Mouse (Mus musculus): ENCODE results near the gene Tox3. TPM values are rescaled to one million over a fixed set of nuclear protein-coding genes. Genes with fewer than 3 reads are reported as not detected.
A peak's percentile ranks its signal among the peaks of the same experiment; 100 is the strongest.

Tox3 gene
- polyA plus RNA-seq, 1 experiment from 2014 or later, result 11.2 TPM

- no peak for ATAC-seq
- WGBS, result 78% methylated on average over 3 of the region's 3 CpGs
Observed at GRCm38 (mm10) chr8:90354782-90355181, 6.6 kb upstream of the Tox3 start.

GRCm38 (mm10) chr8:90353960-90354540 lies 5.9 kb upstream of the Tox3 start:
- Histone ChIP-seq H3K27ac (ENCODE audit: low read depth, low read length) (no peak overlapping the region), H3K9ac (ENCODE audit: low read depth, low read length) (peak overlapping the region; percentile 19; the same call in 1 of the 2 replicates), H3K4me1 (ENCODE audit: control insufficient read depth, insufficient read depth, low read depth, low read length) (peaks cover 11% of the 10 kb centered on the region; the same call in 1 of the 2 replicates), H3K36me3 (ENCODE audit: control insufficient read depth, insufficient read depth, low read length) (no peaks in the 10 kb centered on the region), H3K4me2 (ENCODE audit: low read length) (peak overlapping the region; percentile 37), H3K9me3 (ENCODE audit: control insufficient read depth, low read length) (no peaks in the 10 kb centered on the region), H3K27me3 (replicated peaks; ENCODE audit: control insufficient read depth, insufficient read depth, low read length) (no peaks in the 10 kb centered on the region), H3K4me3 (ENCODE audit: low read length) (no peak overlapping the region)
- no peak for ATAC-seq
- WGBS, result 14% methylated on average over 16 of the region's 16 CpGs

More at GRCm38 (mm10) chr8:90354782-90355181, 6.6 kb upstream of the Tox3 start:
- Histone ChIP-seq H3K27ac (ENCODE audit: low read depth, low read length) (no peak overlapping the region), H3K9me3 (ENCODE audit: control insufficient read depth, low read length) (no peaks in the 10 kb centered on the region), H3K4me2 (ENCODE audit: low read length) (no peak overlapping the region), H3K36me3 (ENCODE audit: control insufficient read depth, insufficient read depth, low read length) (no peaks in the 10 kb centered on the region), H3K27me3 (replicated peaks; ENCODE audit: control insufficient read depth, insufficient read depth, low read length) (no peaks in the 10 kb centered on the region), H3K9ac (ENCODE audit: low read depth, low read length) (no peak overlapping the region), H3K4me3 (ENCODE audit: low read length) (no peak overlapping the region), H3K4me1 (ENCODE audit: control insufficient read depth, insufficient read depth, low read depth, low read length) (peaks cover 11% of the 10 kb centered on the region; the same call in 1 of the 2 replicates)

GRCm38 (mm10) chr8:90353499-90353898 lies 5.4 kb upstream of the Tox3 start:
- Histone ChIP-seq H3K9me3 (ENCODE audit: control insufficient read depth, low read length) (no peaks in the 10 kb centered on the region), H3K4me1 (ENCODE audit: control insufficient read depth, insufficient read depth, low read depth, low read length) (peaks cover 16% of the 10 kb centered on the region), H3K4me2 (ENCODE audit: low read length) (0 out of 2 replicates have a peak overlapping the region, but pooled peaks have one; percentile 5), H3K27ac (ENCODE audit: low read depth, low read length) (no peak overlapping the region), H3K27me3 (replicated peaks; ENCODE audit: control insufficient read depth, insufficient read depth, low read length) (no peaks in the 10 kb centered on the region), H3K9ac (ENCODE audit: low read depth, low read length) (no peak overlapping the region), H3K36me3 (ENCODE audit: control insufficient read depth, insufficient read depth, low read length) (no peaks in the 10 kb centered on the region), H3K4me3 (ENCODE audit: low read length) (no peak overlapping the region)
- ATAC-seq, result no peak
- WGBS, result 29% methylated on average over 2 of the region's 2 CpGs

- H3K9me3 ChIP-seq (ENCODE audit: control insufficient read depth, low read length), result no peaks in the 10 kb centered on the region
- H3K4me1 ChIP-seq (ENCODE audit: control insufficient read depth, insufficient read depth, low read depth, low read length), result peaks cover 16% of the 10 kb centered on the region
- no peak overlapping the region for H3K27ac ChIP-seq (ENCODE audit: low read depth, low read length)
- no peak for ATAC-seq
- H3K27me3 ChIP-seq (replicated peaks; ENCODE audit: control insufficient read depth, insufficient read depth, low read length), result no peaks in the 10 kb centered on the region
- no peak overlapping the region for H3K4me2 ChIP-seq (ENCODE audit: low read length)
- H3K4me3 ChIP-seq (ENCODE audit: low read length), result no peak overlapping the region
- H3K9ac ChIP-seq (ENCODE audit: low read depth, low read length), result no peak overlapping the region
- 48% methylated on average over 2 of the region's 2 CpGs for WGBS
- no peaks in the 10 kb centered on the region for H3K36me3 ChIP-seq (ENCODE audit: control insufficient read depth, insufficient read depth, low read length)
Observed at GRCm38 (mm10) chr8:90352991-90353390, 4.8 kb upstream of the Tox3 start.

GRCm38 (mm10) chr8:90349709-90350562 lies 1.8 kb upstream of the Tox3 start:
- peaks cover 23% of the 10 kb centered on the region for H3K4me1 ChIP-seq (ENCODE audit: control insufficient read depth, insufficient read depth, low read depth, low read length)
- H3K9ac ChIP-seq (ENCODE audit: low read depth, low read length), result no peak overlapping the region
- H3K27ac ChIP-seq (ENCODE audit: low read depth, low read length), result no peak overlapping the region
- H3K9me3 ChIP-seq (ENCODE audit: control insufficient read depth, low read length), result no peaks in the 10 kb centered on the region
- 23% methylated on average over 13 of the region's 13 CpGs for WGBS
- no peaks in the 10 kb centered on the region for H3K27me3 ChIP-seq (replicated peaks; ENCODE audit: control insufficient read depth, insufficient read depth, low read length)
- H3K4me2 ChIP-seq (ENCODE audit: low read length), result no peak overlapping the region
- no peaks in the 10 kb centered on the region for H3K36me3 ChIP-seq (ENCODE audit: control insufficient read depth, insufficient read depth, low read length)
- H3K4me3 ChIP-seq (ENCODE audit: low read length), result no peak overlapping the region
- no peak for ATAC-seq

GRCm38 (mm10) chr8:90348926-90349683 lies 962 bp upstream of the Tox3 start:
- no peaks in the 10 kb centered on the region for H3K36me3 ChIP-seq (ENCODE audit: control insufficient read depth, insufficient read depth, low read length)
- peaks cover 22% of the 10 kb centered on the region for H3K4me1 ChIP-seq (ENCODE audit: control insufficient read depth, insufficient read depth, low read depth, low read length)
- no peaks in the 10 kb centered on the region for H3K27me3 ChIP-seq (replicated peaks; ENCODE audit: control insufficient read depth, insufficient read depth, low read length)
- H3K27ac ChIP-seq (ENCODE audit: low read depth, low read length), result peak overlapping the region; percentile 90
- H3K9me3 ChIP-seq (ENCODE audit: control insufficient read depth, low read length), result no peaks in the 10 kb centered on the region
- peak overlapping the region; percentile 89 for H3K9ac ChIP-seq (ENCODE audit: low read depth, low read length)
- 15% methylated on average over 11 of the region's 11 CpGs for WGBS
- no peak for ATAC-seq
- peak overlapping the region; percentile 66 for H3K4me2 ChIP-seq (ENCODE audit: low read length)
- peak overlapping the region; percentile 78 for H3K4me3 ChIP-seq (ENCODE audit: low read length)

- 0% methylated on average over 29 of the region's 66 CpGs for WGBS
- Histone ChIP-seq H3K4me1 (ENCODE audit: control insufficient read depth, insufficient read depth, low read depth, low read length) (peaks cover 15% of the 10 kb centered on the region), H3K9ac (ENCODE audit: low read depth, low read length) (peak overlapping the region; percentile 89), H3K9me3 (ENCODE audit: control insufficient read depth, low read length) (no peaks in the 10 kb centered on the region), H3K27me3 (replicated peaks; ENCODE audit: control insufficient read depth, insufficient read depth, low read length) (no peaks in the 10 kb centered on the region), H3K27ac (ENCODE audit: low read depth, low read length) (peak overlapping the region; percentile 90), H3K4me2 (ENCODE audit: low read length) (peak overlapping the region; percentile 66), H3K4me3 (ENCODE audit: low read length) (peak overlapping the region; percentile 78), H3K36me3 (ENCODE audit: control insufficient read depth, insufficient read depth, low read length) (no peaks in the 10 kb centered on the region)
- peak; percentile 59 for ATAC-seq
Observed at GRCm38 (mm10) chr8:90347581-90348177, 464 bp downstream of the Tox3 start.

GRCm38 (mm10) chr8:90346880-90347535 lies 1.1 kb downstream of the Tox3 start:
- WGBS, result 2% methylated on average over 21 of the region's 21 CpGs
- peaks cover 15% of the 10 kb centered on the region for H3K4me1 ChIP-seq (ENCODE audit: control insufficient read depth, insufficient read depth, low read depth, low read length)
- H3K27me3 ChIP-seq (replicated peaks; ENCODE audit: control insufficient read depth, insufficient read depth, low read length), result no peaks in the 10 kb centered on the region
- H3K27ac ChIP-seq (ENCODE audit: low read depth, low read length), result peak overlapping the region; percentile 90
- H3K4me3 ChIP-seq (ENCODE audit: low read length), result peak overlapping the region; percentile 78
- H3K4me2 ChIP-seq (ENCODE audit: low read length), result peak overlapping the region; percentile 66
- no peaks in the 10 kb centered on the region for H3K9me3 ChIP-seq (ENCODE audit: control insufficient read depth, low read length)
- ATAC-seq, result no peak
- H3K9ac ChIP-seq (ENCODE audit: low read depth, low read length), result peak overlapping the region; percentile 89
- no peaks in the 10 kb centered on the region for H3K36me3 ChIP-seq (ENCODE audit: control insufficient read depth, insufficient read depth, low read length)
